Mouse (Mus musculus): ENCODE measurements at regions not wholly inside any gene's neighbourhood (a gene's known extent, or its start where the extent isn't known, plus 50 kb on each side); places are given as distances from the start of the nearest gene placed in this dataset.
A peak's percentile ranks its signal among the peaks of the same experiment; 100 is the strongest.

DNA sequence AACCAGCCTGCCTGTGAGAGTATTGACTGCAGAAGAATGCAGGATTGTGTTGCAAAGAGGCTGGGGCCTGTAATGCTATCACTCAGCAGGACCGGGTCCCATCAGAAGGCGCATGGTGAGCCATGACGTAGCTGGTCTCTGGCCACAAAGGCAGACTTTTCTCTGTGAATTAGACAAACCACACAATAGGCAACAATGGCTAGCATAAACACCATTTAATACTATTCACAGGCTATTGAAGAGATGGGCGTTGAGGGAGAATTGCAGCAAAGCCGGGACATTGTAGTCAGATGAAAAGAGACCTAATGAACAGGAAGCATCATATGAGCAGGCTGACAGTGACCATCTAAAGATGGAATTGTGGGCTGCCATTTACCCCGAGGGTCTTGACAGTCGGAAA is 149.4 kb downstream of the Gm9376 start:
- intact Hi-C loops (cut with DNase I): no loop called here

DNA sequence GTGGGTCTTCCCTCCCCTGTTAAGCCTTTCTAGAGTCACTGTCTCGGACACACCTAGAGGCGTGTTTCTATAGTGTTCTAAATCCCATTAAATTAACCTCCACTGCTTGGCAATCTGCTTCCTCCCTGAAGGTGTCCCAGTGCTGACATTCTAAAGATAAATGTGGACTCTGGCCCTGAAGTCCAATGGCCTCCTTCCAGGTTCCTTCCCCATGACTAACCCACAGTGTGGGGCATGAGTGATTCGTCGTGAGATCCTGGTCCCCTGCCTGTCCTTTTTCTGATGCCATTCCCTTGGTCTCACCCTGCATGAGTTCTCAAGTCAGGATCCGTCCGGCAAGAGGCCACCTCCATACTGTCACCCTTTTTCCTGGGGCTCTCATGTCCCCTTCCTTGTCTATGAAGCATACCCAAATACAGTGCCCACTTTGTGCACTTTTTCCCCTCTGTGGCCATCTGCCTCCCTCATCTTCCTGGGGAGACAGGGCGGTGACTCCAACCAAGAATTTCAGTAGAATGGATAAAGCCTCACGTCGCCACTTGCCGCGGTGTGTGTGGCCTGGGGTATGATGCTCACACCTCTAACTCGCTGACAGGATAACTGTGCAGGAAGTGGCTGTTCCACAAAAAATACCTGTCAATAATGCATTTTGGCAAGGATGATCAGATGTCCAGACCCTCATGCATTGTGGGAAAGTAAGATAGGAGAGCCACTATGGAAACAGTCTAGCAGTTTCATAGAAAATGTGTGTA is 152.9 kb downstream of the Gm9376 start:
- no peak for DNase-seq (ENCODE audit: low spot score in 2 of 2)
- intact Hi-C loops (cut with DNase I): no loop called here

More for the DNA sequence above, 149.4 kb downstream of the Gm9376 start:
- DNase-seq (ENCODE audit: low spot score in 2 of 2): no peak

DNA sequence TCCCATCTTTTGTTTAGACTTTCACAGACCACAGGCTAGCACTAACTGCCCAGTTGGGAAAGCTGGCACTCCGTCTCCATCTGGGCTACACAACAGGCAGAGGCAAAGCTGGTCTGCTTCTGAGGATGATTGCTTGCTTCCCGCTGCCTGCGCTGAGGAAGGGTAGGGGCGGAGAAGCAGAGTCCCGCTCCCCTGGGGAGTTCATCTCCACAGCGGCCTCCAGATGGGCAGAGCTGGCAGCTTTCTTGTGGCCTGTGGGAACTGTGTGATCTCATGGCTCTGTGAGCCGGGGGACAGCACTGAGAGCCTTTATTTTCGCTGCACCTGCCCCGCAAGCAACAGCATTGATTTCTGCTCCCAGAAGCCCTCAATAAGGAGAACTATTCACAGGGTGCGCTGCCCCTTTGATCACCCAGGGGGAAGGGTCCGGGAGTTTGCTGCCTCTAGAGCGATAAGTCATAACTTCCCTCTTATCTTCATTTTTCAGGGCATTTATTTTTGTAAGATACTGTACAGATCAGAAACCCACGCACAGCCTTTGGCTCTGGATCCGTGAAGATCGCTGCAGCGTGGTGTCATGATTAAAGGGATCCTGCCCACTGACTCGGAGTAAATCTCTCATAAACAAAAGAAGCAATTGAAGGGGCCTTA is 155.7 kb downstream of the Gm9376 start:
- DNase-seq (ENCODE audit: low spot score in 2 of 2): peak; percentile 18 to 22
- intact Hi-C loops (cut with DNase I): no loop called here

DNA sequence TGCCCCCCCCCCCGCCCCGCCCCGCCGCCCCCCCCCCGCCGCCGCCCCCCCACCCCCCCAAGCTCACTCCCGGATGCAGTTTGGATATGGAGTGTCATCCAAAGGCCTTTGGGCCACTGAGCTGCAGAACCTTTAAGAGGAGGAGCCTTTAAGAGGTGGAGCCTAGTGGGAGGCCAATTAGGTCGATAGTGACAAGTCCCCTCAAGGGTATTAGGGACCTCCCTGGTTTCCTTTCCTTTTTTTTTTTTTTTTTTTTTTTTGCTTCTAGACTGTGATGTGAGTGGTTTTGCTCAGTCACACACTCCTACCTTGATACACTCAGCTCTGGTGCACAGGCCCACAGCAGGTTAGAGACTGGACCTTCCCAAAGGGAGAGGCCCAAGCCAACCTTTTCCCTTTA is 156.5 kb downstream of the Gm9376 start:
- intact Hi-C loops (cut with DNase I): no loop called here

DNA sequence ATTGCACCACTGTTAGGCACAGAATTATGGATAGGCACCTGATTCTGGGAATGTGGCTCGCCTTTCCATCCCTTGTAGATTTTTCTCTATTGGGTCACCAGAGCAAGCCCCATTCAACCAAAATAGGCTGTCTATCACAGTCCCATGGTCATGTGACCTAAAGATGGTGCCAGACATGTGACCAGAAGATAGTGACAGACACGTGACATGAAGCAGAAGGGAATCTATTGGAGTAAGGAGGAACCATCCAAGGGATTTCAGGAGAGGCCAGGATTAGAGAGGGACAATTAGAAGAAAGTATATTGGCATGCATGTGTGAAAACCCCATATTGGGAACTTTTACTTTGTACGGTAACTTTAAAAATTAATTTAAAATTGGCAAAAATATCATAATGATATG is 159.8 kb downstream of the Gm9376 start:
- DNase-seq (ENCODE audit: low spot score in 2 of 2): no peak
- intact Hi-C loops (cut with DNase I): no loop called here

More for the DNA sequence above, 156.5 kb downstream of the Gm9376 start:
- DNase-seq (ENCODE audit: low spot score in 2 of 2): no peak

- intact Hi-C loops (cut with DNase I): no loop called here
- no peak for DNase-seq (ENCODE audit: low spot score in 2 of 2)
These were observed 163.5 kb downstream of the Gm9376 start for GRCm38 (mm10) chr14:118430286-118430685.

- no peak for DNase-seq (ENCODE audit: low spot score in 2 of 2)
- intact Hi-C loops (cut with DNase I): no loop called here
These were observed 164.0 kb downstream of the Gm9376 start for GRCm38 (mm10) chr14:118430740-118431139.

GRCm38 (mm10) chr14:118431241-118431882 is 164.6 kb downstream of the Gm9376 start:
- intact Hi-C loops (cut with DNase I): no loop called here

More at GRCm38 (mm10) chr14:118431241-118431882, 164.6 kb downstream of the Gm9376 start:
- no peak for DNase-seq (ENCODE audit: low spot score in 2 of 2)

Data from left cerebral cortex, postnatal 14 days (tissue).